Mouse (Mus musculus): ENCODE measurements around the gene Thrap3.
"Not testable (repeated sequence)": the region's sequence is repeated elsewhere in the genome, so short reads cannot be mapped to it uniquely, and the experiment has no call there.

The Thrap3 gene

GRCm38 (mm10) chr4:126165092-126165491 lies 37.5 kb downstream of the Thrap3 start:
- not testable (repeated sequence) for DNase-seq (ENCODE audit: low spot score)

GRCm38 (mm10) chr4:126163685-126164084 lies 38.9 kb downstream of the Thrap3 start:
- DNase-seq (ENCODE audit: low spot score) = no peak

GRCm38 (mm10) chr4:126163067-126163659 lies 39.4 kb downstream of the Thrap3 start, which contains the start of gene Sh3d21:
Gene Sh3d21 (minus strand): TSS chr4:126163491.
- DNase-seq (ENCODE audit: low spot score) = no peak

- peak; percentile 67 for DNase-seq (ENCODE audit: low spot score)
These were observed 40.0 kb downstream of the Thrap3 start for GRCm38 (mm10) chr4:126162544-126163066.

- DNase-seq (ENCODE audit: low spot score) = no peak
These were observed 40.6 kb downstream of the Thrap3 start for GRCm38 (mm10) chr4:126161986-126162385.

- no peak for DNase-seq (ENCODE audit: low spot score)
These were observed 41.1 kb downstream of the Thrap3 start for GRCm38 (mm10) chr4:126161456-126161855.

GRCm38 (mm10) chr4:126160981-126161380 lies 41.6 kb downstream of the Thrap3 start:
- DNase-seq (ENCODE audit: low spot score) = no peak

- DNase-seq (ENCODE audit: low spot score) = no peak
These were observed 43.1 kb downstream of the Thrap3 start for GRCm38 (mm10) chr4:126159455-126159854.

GRCm38 (mm10) chr4:126157562-126157961 lies 45.0 kb downstream of the Thrap3 start:
- DNase-seq (ENCODE audit: low spot score) = no peak

- DNase-seq (ENCODE audit: low spot score) = no peak
These were observed 45.9 kb downstream of the Thrap3 start for GRCm38 (mm10) chr4:126156617-126157016.

GRCm38 (mm10) chr4:126155869-126156268 lies 46.7 kb downstream of the Thrap3 start:
- DNase-seq (ENCODE audit: low spot score) = no peak

GRCm38 (mm10) chr4:126155183-126155582 lies 47.4 kb downstream of the Thrap3 start:
- DNase-seq (ENCODE audit: low spot score) = no peak

- DNase-seq (ENCODE audit: low spot score) = no peak
These were observed 49.7 kb downstream of the Thrap3 start for GRCm38 (mm10) chr4:126152864-126153263.

GRCm38 (mm10) chr4:126151701-126152440 lies 50.7 kb downstream of the Thrap3 start:
- no peak for DNase-seq (ENCODE audit: low spot score)

- DNase-seq (ENCODE audit: low spot score) = no peak
These were observed 51.6 kb downstream of the Thrap3 start for GRCm38 (mm10) chr4:126150949-126151320.

- DNase-seq (ENCODE audit: low spot score) = no peak
These were observed 52.1 kb downstream of the Thrap3 start for GRCm38 (mm10) chr4:126150297-126150948.

- no peak for DNase-seq (ENCODE audit: low spot score)
These were observed 52.8 kb downstream of the Thrap3 start for GRCm38 (mm10) chr4:126149798-126150197.

- DNase-seq (ENCODE audit: low spot score) = no peak
These were observed 53.4 kb downstream of the Thrap3 start for GRCm38 (mm10) chr4:126149041-126149676.

- DNase-seq (ENCODE audit: low spot score) = no peak
These were observed 54.2 kb downstream of the Thrap3 start for GRCm38 (mm10) chr4:126148161-126148961.

GRCm38 (mm10) chr4:126147533-126148160 lies 54.9 kb downstream of the Thrap3 start, which contains the start of gene Eva1b:
Gene Eva1b (plus strand): TSS chr4:126147744.
- no peak for DNase-seq (ENCODE audit: low spot score)

GRCm38 (mm10) chr4:126146974-126147532 lies 55.5 kb downstream of the Thrap3 start:
- DNase-seq (ENCODE audit: low spot score) = no peak
